Mouse (Mus musculus): ENCODE measurements around the gene Thsd7a.
A peak's percentile ranks its signal among the peaks of the same experiment; 100 is the strongest.

The Thsd7a gene

GRCm38 (mm10) chr6:12385591-12385990, 363.6 kb downstream of the Thsd7a start:
- DNase-seq (ENCODE audit: low spot score): no peak

DNA sequence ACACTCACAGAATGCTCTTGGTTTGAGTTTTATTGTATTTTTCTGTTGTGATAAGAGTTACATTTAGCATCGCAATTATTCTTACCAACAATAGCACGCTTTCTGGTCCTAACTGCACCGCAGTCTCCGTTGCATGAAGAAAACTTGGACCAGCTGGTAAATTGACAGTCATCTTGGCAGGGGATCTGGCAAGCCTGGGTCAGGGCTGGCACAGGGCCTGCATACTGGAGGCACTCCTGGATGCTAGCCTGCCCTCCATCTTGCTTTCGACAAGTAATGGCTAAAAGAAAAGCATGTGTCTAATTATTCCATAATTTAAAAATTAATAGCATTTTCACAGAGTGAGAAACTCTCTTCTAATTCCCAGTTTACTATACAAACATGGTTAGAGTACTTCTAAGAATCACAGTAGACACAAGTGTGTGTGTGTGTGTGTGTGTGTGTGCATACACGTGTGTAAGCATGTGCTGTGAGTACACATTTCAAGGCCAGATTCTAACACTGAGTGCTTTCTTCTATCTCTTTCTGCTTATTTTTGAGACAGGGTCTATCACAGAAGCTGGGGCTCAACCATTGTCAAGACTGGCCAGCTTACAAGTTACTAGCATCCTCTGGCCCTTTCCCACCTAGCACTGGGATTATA, 368.0 kb downstream of the Thsd7a start:
- peak; percentile 40 for DNase-seq (ENCODE audit: low spot score)

GRCm38 (mm10) chr6:12380717-12381116, 368.5 kb downstream of the Thsd7a start:
- no peak for DNase-seq (ENCODE audit: low spot score)

DNA sequence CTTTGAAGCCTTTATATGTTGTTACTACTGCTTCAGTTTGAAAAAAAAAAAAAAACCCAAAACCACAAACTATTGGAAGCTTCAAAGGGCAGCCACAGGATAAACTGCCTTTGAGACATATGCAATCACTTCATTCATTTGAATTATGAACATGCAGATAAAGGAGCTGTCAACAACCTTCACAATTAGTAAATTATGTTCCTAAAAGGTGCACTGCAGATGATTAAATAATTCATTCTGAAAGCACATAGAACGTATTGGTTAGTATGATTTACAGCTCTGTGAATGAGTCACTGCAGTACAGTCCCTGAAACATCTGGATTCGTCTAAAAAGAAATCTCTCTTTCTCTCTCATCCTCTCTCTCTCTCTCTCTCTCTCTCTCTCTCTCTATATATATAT, 390.5 kb downstream of the Thsd7a start:
- DNase-seq (ENCODE audit: low spot score): no peak

- no peak for DNase-seq (ENCODE audit: low spot score)
These were observed 395.6 kb downstream of the Thsd7a start for GRCm38 (mm10) chr6:12353573-12353972.

- DNase-seq (ENCODE audit: low spot score): no peak
These were observed 397.0 kb downstream of the Thsd7a start for GRCm38 (mm10) chr6:12352165-12352719.

- no peak for DNase-seq (ENCODE audit: low spot score)
These were observed 398.5 kb downstream of the Thsd7a start for GRCm38 (mm10) chr6:12350753-12351152.

DNA sequence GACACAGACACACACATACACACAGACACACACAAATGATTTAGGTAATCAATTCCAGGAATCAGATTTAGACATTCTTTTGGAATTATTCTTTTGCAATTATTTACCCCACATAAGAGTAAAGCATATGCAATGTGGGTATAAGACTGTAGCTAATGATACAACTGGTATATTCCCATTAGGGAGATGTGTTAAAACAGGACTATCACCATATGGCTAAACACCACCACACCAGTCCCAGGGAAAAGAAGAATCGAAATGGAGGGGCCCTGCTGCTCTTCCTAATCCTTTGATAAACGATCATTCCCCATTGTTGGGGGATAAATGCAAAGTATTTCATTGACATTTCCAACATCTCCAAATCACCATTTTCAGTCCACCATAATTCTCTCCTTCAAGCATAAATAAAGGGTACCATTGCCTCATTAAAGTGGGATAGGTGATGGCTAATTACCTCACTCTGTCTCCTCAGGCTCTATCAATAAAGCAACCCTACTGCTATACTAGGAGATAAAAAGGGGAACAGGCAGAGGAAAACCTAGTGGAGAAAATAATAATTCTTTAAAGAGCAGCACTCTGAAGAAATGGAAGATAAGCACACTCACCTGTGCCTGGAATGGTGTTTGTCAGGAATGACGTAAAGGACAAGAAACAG, 400.0 kb downstream of the Thsd7a start:
- no peak for DNase-seq (ENCODE audit: low spot score)

- DNase-seq (ENCODE audit: low spot score): no peak
These were observed 400.5 kb downstream of the Thsd7a start for GRCm38 (mm10) chr6:12348667-12349066.

GRCm38 (mm10) chr6:12336590-12337584, 412.3 kb downstream of the Thsd7a start:
- no peak for DNase-seq (ENCODE audit: low spot score)

GRCm38 (mm10) chr6:12315070-12315909, 433.9 kb downstream of the Thsd7a start:
- DNase-seq (ENCODE audit: low spot score): no peak

DNA sequence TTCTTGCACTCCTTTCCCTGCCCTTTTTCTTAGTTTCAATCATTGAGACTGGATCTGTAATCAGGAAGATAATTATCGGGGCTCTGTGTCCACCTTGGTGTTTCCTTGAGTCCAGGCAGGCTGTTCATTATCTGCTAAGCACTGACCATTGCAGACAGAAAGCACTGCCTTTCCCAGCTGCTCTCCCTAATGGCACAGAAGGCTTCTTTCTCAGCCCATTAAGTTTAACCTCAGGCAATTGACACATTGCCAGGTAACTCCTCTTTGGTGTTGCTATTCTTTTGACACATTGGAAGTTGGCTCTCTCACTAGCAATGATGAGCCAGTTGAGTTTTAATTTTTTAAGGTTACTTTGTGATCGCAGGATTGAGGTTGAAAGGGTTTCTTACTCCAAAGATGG, 441.7 kb downstream of the Thsd7a start:
- no peak for DNase-seq (ENCODE audit: low spot score)

- no peak for DNase-seq (ENCODE audit: low spot score)
These were observed 486.4 kb downstream of the Thsd7a start for GRCm38 (mm10) chr6:12262641-12263400.

Data from urinary bladder, postnatal 14 days (tissue).